Mouse (Mus musculus) embryonic stem cell, embryonic (primary cell): ENCODE results near the gene Btbd11.

Experiments
- CTCF ChIA-PET, 4 experiments: fragments of 300-600 bp in 2 of 4; fragments of 350-600 bp in 2 of 4; sonication (Branson Sonifier 250); formaldehyde crosslinking; loops; one replicate each; lab custom pipeline; 2022; ENCODE audit warnings: inconsistent platforms in 2 of 4; lab: Charles Lee
- POLR2A ChIA-PET, 4 experiments: fragments of 300-600 bp in 2 of 4; fragments of 350-600 bp in 2 of 4; sonication (Branson Sonifier 250); formaldehyde crosslinking; loops; one replicate each; lab custom pipeline; 2022; ENCODE audit warnings: antibody characterized with exemption in 4 of 4, inconsistent platforms in 1 of 4; lab: Charles Lee

Gene Btbd11

GRCm38 (mm10) chr10:85386605-85387218 lies at the start of gene Btbd11:
Gene Btbd11 (plus strand): TSS chr10:85386814.
- ChIA-PET POLR2A (interaction anchor here (0.6 to 7.1 kb wide), 79 partner anchors 8 to 1441 kb away, joined by 3 to 80 read pairs (median 4); partner anchors contain the start of genes Cry1 (in 1 of the 4), Fhl4 (in 1 of the 4), Mterf2 (in 1 of the 4) and Tmem263 (in 1 of the 4)), CTCF (interaction anchor here in 3 of 4 experiments (0.7 to 1.2 kb wide), 11 partner anchors 93 to 927 kb away, joined by 3 to 15 read pairs (median 4); partner anchors contain the start of gene Prdm4 (in 1 of the 3))

- CTCF ChIA-PET: no interaction called here
Measured at GRCm38 (mm10) chr10:85338733-85339132, 47.9 kb upstream of the Btbd11 start.

DNA sequence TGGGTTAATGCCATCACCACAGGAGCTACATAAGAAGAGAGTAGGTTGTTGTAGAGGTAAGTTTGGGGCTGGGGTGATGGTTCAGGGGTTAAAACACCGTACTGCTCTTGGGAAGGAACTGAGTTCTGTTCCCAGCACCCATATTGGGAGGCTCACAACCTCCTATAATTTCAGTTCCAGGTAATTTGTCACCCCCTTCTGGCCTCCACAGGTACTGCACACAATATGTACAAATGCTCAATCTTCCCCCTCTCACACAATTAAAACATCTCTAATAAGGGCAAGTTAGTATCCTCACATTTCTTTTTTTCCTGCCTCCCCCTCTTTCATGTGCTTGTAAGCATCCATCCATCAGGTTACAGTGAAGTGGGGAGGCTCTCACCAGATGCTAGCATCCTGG lies 44.7 kb upstream of the Btbd11 start:
- ChIA-PET POLR2A (interaction anchor here in 1 of 4 experiments (0.6 kb wide), 1 partner anchor 779 kb away, joined by 3 read pairs; no protein-coding TSS in a partner anchor), CTCF (interaction anchor here in 2 of 4 experiments (0.6 to 1.8 kb wide), 3 partner anchors 11 to 158 kb away, joined by 3 to 5 read pairs (median 3); no protein-coding TSS in a partner anchor)

More at GRCm38 (mm10) chr10:85338733-85339132, 47.9 kb upstream of the Btbd11 start:
- POLR2A ChIA-PET: interaction anchor here in 1 of 4 experiments (1.6 kb wide), 1 partner anchor 154 kb away, joined by 3 read pairs; the partner anchor contains the start of gene Cry1

DNA sequence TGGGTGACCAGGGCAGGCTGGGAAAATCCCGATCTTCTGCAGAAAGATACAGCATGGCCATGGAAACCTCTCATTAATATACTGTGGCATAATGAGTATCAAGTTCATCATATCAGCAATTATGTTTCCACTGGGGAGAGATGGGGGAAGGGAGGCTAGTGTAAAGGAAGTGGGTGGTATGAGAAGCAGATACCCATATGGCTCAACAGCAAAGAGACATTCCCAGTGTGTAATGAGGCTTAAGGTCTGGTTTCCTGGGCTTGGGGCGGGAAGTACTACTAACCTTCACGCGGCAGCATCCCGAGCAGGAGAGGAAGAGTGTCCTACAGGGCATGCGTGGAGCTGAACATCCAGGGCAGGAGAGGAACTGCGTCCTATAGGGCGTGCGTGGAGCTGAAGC lies 39.4 kb upstream of the Btbd11 start:
- ChIA-PET CTCF (no interaction called here), POLR2A (interaction anchor here in 1 of 4 experiments (1.3 kb wide), 1 partner anchor 126 kb away, joined by 3 read pairs; no protein-coding TSS in a partner anchor)

DNA sequence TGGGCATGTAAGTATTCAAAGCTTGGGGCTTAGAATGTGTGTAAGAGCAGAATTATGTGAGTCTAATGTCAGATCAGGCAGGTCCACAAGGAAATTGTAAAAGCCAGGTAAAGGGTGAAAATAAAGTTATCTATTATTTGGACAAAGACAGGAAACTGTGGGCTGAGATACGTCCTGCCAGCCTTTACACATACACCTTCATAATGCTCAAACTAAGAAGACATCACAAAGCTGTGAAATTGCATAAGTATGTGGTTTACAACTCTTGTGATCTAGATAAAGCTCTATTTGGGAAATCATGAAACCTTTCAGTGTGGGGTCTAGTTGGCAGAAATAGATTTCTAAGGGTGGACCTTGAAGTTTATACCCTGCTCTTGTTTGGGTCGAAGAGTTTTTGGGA lies 34.1 kb upstream of the Btbd11 start:
- ChIA-PET POLR2A (interaction anchor here in 1 of 4 experiments (1.0 to 1.6 kb wide), 2 partner anchors 15 to 34 kb away, joined by 3 read pairs; partner anchors contain the start of gene Btbd11), CTCF (no interaction called here)

DNA sequence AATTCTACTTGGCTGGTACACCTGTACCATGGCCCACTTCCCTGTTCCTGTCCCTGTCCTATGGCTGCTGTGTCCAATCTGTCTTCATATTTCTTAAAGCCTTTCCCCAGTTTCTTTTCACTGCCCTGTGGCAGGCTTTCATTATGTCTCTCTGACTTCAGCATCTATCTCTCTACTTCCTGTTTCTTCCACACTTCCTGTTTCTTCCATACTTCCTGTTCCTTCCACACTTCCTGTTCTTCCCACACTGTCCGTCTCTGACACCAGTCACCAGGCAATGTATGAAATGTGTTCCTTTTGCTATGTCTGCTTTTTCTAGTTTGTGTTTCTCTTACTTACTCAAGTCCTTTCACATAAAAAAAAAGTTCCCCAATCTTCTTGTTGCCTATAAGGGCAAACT lies 32.3 kb upstream of the Btbd11 start:
- ChIA-PET CTCF (no interaction called here), POLR2A (interaction anchor here in 1 of 4 experiments (1.1 kb wide), 1 partner anchor 185 kb away, joined by 4 read pairs; no protein-coding TSS in a partner anchor)

DNA sequence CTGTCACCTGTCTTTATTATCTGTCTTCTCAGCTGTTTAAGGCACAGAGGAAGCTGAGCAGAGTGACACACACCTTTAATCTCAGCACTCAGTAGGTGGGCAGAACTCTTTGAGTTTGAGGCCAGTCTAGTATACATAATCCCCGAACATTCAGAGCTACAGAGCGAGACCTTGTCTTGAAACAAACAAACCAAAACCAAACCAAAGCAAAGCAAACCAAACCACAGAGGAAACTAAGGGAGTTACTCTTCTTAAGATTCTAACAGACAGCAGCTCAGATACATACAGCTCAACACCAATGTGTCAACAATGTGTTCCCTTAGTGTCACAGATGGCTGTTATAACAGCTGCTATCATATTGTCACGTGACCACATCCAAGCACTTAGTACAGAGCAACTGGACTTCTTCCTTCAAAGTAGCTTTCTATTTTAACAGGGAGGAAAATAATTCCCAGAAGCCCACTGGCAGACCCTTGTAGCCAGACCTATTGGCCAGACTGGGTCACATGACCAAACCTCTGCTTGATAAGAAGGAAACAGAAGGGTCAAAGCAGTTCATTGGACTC lies 27.0 kb upstream of the Btbd11 start:
- ChIA-PET CTCF (interaction anchor here in 2 of 4 experiments (0.5 to 0.6 kb wide), 3 partner anchors 18 to 302 kb away, joined by 3 to 4 read pairs (median 4); no protein-coding TSS in a partner anchor), POLR2A (no interaction called here)

- ChIA-PET CTCF (interaction anchor here in 1 of 4 experiments (0.6 kb wide), 1 partner anchor 26 kb away, joined by 4 read pairs; no protein-coding TSS in a partner anchor), POLR2A (no interaction called here)
Measured at GRCm38 (mm10) chr10:85362766-85363442, 23.7 kb upstream of the Btbd11 start.

DNA sequence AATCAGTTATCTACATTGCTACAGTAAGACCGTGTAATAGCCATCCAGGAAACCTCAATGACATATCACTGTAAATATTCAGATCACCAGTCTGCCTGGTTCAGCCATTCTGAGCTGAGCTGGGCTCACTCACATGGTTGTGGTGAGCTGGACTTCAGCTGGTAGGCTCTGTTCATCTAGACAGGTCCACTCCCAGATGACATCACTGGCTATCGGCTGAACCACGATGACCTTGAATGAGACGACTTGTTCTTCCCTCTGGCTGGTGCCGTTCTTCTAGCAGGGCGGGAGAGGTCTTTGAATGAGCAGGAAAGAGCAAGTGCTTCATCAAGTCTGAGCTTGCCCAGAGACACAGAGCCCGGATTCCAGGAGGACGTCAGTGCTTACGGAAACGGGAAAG lies 19.7 kb upstream of the Btbd11 start:
- ChIA-PET POLR2A (interaction anchor here in 1 of 4 experiments (0.8 kb wide), 1 partner anchor 15 kb away, joined by 3 read pairs; no protein-coding TSS in a partner anchor), CTCF (no interaction called here)

DNA sequence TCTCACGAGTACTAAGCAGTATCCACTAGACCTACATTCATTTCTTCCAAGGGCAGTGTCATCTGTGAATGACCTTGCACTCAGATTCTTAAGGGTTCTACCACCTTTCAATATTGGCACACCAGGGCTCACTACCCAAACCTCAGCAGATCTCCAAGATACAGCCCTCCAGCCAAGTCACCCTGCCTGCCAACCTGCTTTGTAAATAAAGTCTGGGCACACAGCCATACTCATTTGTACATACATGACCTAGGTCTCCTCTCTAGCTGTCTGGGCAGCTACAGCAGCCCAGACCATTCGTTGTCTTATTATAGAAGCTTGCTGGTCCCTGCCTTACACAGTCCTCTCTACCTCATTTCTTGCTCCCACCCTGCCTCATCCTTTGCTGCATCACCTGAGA lies 15.3 kb upstream of the Btbd11 start:
- CTCF ChIA-PET: no interaction called here
- POLR2A ChIA-PET: no interaction called here

- CTCF ChIA-PET: no interaction called here
- POLR2A ChIA-PET: no interaction called here
Measured at GRCm38 (mm10) chr10:85372108-85372507, 14.5 kb upstream of the Btbd11 start.

GRCm38 (mm10) chr10:85378972-85379371 lies 7.6 kb upstream of the Btbd11 start:
- POLR2A ChIA-PET: interaction anchor here in 3 of 4 experiments (0.5 to 1.2 kb wide), 5 partner anchors 8 to 194 kb away, joined by 3 to 17 read pairs (median 5); partner anchors contain the start of gene Btbd11 (in 1 of the 3)
- CTCF ChIA-PET: interaction anchor here in 2 of 4 experiments (0.6 to 1.0 kb wide), 2 partner anchors 10 to 246 kb away, joined by 4 to 19 read pairs; no protein-coding TSS in a partner anchor

- ChIA-PET CTCF (interaction anchor here in 1 of 4 experiments (0.5 kb wide), 1 partner anchor 15 kb away, joined by 9 read pairs; no protein-coding TSS in a partner anchor), POLR2A (interaction anchor here in 1 of 4 experiments (0.8 kb wide), 1 partner anchor 156 kb away, joined by 3 read pairs; no protein-coding TSS in a partner anchor)
Measured at GRCm38 (mm10) chr10:85382981-85383380, 3.6 kb upstream of the Btbd11 start.

- ChIA-PET POLR2A (interaction anchor here (0.6 to 7.1 kb wide), 65 partner anchors 8 to 1440 kb away, joined by 3 to 80 read pairs (median 4); partner anchors contain the start of genes Cry1 (in 1 of the 4), Fhl4 (in 1 of the 4), Mterf2 (in 1 of the 4) and Tmem263 (in 1 of the 4)), CTCF (interaction anchor here in 3 of 4 experiments (0.7 to 2.7 kb wide), 12 partner anchors 65 to 927 kb away, joined by 3 to 15 read pairs (median 4); partner anchors contain the start of gene Prdm4 (in 1 of the 3))
Measured at GRCm38 (mm10) chr10:85387219-85388070, 831 bp downstream of the Btbd11 start.

- ChIA-PET POLR2A (interaction anchor here in 3 of 4 experiments (0.7 to 7.1 kb wide), 22 partner anchors 9 to 264 kb away, joined by 3 to 80 read pairs (median 4); partner anchors contain the start of gene Cry1 (in 1 of the 3)), CTCF (interaction anchor here in 2 of 4 experiments (0.6 to 2.7 kb wide), 10 partner anchors 10 to 290 kb away, joined by 3 to 8 read pairs (median 4); no protein-coding TSS in a partner anchor)
Measured at GRCm38 (mm10) chr10:85388071-85388750, 1.6 kb downstream of the Btbd11 start.

DNA sequence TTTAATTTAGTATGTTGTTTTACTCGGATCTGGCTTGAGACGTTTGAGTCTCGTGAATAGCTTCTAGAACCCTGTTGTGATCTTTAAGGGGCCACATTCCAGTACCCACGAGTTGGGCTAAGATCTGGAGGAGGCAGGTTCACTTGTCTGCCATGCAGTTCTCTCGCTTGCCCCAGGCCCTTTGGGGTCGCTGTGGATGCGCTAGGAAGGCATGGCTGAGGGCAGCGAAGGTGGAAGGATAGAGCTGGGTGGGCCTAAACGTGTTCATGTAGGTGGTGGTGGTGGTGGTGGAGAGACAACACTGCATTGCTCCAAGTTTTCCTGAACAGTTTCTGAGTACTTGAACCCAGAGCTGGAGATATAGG lies 2.1 kb downstream of the Btbd11 start:
- ChIA-PET CTCF (interaction anchor here in 3 of 4 experiments (0.5 to 2.7 kb wide), 14 partner anchors 9 to 289 kb away, joined by 3 to 8 read pairs (median 4); no protein-coding TSS in a partner anchor), POLR2A (interaction anchor here in 3 of 4 experiments (0.5 to 7.1 kb wide), 25 partner anchors 8 to 263 kb away, joined by 3 to 80 read pairs (median 3); partner anchors contain the start of gene Cry1 (in 1 of the 3))
